In the genomic region with DNA sequence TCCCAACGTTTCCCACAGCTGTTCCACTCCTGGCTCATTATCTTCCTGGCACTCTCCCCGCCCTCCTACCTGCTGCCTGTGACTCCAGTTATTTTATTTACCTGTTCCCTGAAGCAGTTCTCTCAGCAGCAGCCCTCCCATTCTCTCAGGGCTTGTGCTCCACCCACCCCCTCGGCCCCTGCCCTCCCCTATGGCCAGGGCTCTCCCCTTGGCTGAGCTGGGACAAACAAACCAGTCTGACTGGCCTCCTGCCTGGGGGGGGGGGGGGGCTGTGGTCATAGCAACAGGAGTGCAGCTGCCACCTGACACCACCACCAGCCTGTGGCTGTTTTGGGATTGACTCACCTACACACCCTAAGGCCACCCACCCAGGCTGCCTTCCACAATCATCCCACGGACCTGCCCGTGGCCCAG, we compare ENCODE assay signal across 10 mouse cellular contexts. TPM values are rescaled to one million over a fixed set of nuclear protein-coding genes. Genes with fewer than 3 reads are reported as not detected.
A peak's percentile ranks its signal among the peaks of the same experiment; 100 is the strongest.
DNase-seq lines count a peak whose midpoint lies in the region; ATAC-seq and TF ChIP-seq lines count a peak whose summit lies in the region.
"Had no signal": no experiment of that assay in that cellular context is flagged by ENCODE, and none has a peak within 500 bp of the region (broad histone marks: within the 10 kb centered on the region; RNA-seq: fewer than 3 reads in every experiment).

No protein-coding gene starts in this region.

- no peak overlapping the region for H3K4me3 ChIP-seq in liver, embryonic 12.5 days
- H3K4me3 ChIP-seq in liver, embryonic 11.5 days (ENCODE audit: low read depth, low read length): no peak overlapping the region
- no peak overlapping the region for H3K4me3 ChIP-seq in myocyte
- H3K4me3 ChIP-seq: erythroblast, embryonic 14.5 days had no signal

- H3ac ChIP-seq in myocyte (ENCODE audit: control insufficient read depth, insufficient read length): no peak overlapping the region

- peaks cover 60% of the 10 kb centered on the region for H3K27me3 ChIP-seq in liver, embryonic 12.5 days (replicated peaks)
- peaks cover 20% of the 10 kb centered on the region for H3K27me3 ChIP-seq in liver, embryonic 11.5 days (replicated peaks; ENCODE audit: control insufficient read depth, insufficient read depth, low read length)
- H3K27me3 ChIP-seq in myocyte (ENCODE audit: control insufficient read depth, insufficient read depth, insufficient read length): no peaks in the 10 kb centered on the region

- WGBS in liver, embryonic 12.5 days (ENCODE audit: insufficient replicate concordance): 29% methylated on average over 5 of the region's 5 CpGs
- WGBS in liver, embryonic 11.5 days: 35% methylated on average over 5 of the region's 5 CpGs
- WGBS in large intestine, adult 2 months: 6% methylated on average over 5 of the region's 5 CpGs

- H3K79me2 ChIP-seq in myocyte (ENCODE audit: control insufficient read depth, insufficient read depth): no peaks in the 10 kb centered on the region

- DNase-seq in liver, embryonic 11.5 days (ENCODE audit: low spot score): no peak
- DNase-seq in fibroblast of lung, adult 2 months (ENCODE audit: low read depth): peak; percentile 23
- peak; percentile 35 for DNase-seq in large intestine, adult 2 months (ENCODE audit: low read depth, low spot score)
- DNase-seq in spleen, postnatal 4 days (ENCODE audit: low spot score in 2 of 2): no peak
- no peak for DNase-seq in T-cell, adult 2 months (ENCODE audit: low spot score)
- DNase-seq in adrenal gland, postnatal 25 days: no peak
- DNase-seq: heart, postnatal 10 days had no signal

- TF ChIP-seq POLR2A in myocyte (IDR thresholded peaks at IDR 0.05; ENCODE audit: insufficient read length, low read depth): no peak

- peaks cover 18% of the 10 kb centered on the region for H3K4me1 ChIP-seq in liver, embryonic 12.5 days
- H3K4me1 ChIP-seq in liver, embryonic 11.5 days (replicated peaks; ENCODE audit: control insufficient read depth, insufficient read depth, low read length): peaks cover 4% of the 10 kb centered on the region; the same call in 1 of the 2 replicates

- H3K4me2 ChIP-seq in liver, embryonic 12.5 days: no peak overlapping the region
- H3K4me2 ChIP-seq in liver, embryonic 11.5 days: no peak overlapping the region
- H3K4me2 ChIP-seq in myocyte (ENCODE audit: low read depth): peak overlapping the region; percentile 69

- no peaks in the 10 kb centered on the region for H3K9me3 ChIP-seq in liver, embryonic 12.5 days (replicated peaks)
- H3K9me3 ChIP-seq in liver, embryonic 11.5 days (ENCODE audit: control insufficient read depth, low read length): no peaks in the 10 kb centered on the region

- H3K36me3 ChIP-seq in liver, embryonic 12.5 days: no peaks in the 10 kb centered on the region
- no peaks in the 10 kb centered on the region for H3K36me3 ChIP-seq in liver, embryonic 11.5 days (ENCODE audit: control insufficient read depth, insufficient read depth, low read length)
- H3K36me3 ChIP-seq in myocyte (ENCODE audit: control insufficient read depth, insufficient read depth): no peaks in the 10 kb centered on the region

- H3K9ac ChIP-seq in liver, embryonic 12.5 days: no peak overlapping the region
- H3K9ac ChIP-seq in liver, embryonic 11.5 days (ENCODE audit: low read depth, low read length): no peak overlapping the region

- ATAC-seq in liver, embryonic 12.5 days: peak; percentile 30; the same call in 1 of the 2 replicates
- no peak for ATAC-seq in liver, embryonic 11.5 days (replicated peaks; ENCODE audit: low FRiP score)

- H3K27ac ChIP-seq in liver, embryonic 12.5 days: no peak overlapping the region
- no peak overlapping the region for H3K27ac ChIP-seq in liver, embryonic 11.5 days (ENCODE audit: low read depth, low read length)

TF ChIP-seq in myocyte, 11 proteins besides CTCF, POLR2A, EP300 and RAD21:
- TF ChIP-seq POLR2AphosphoS2 (IDR thresholded peaks at IDR 0.05; ENCODE audit: insufficient read length, low read depth) (no peak), MYOG (IDR thresholded peaks at IDR 0.05; ENCODE audit: control insufficient read depth in 1 of 3, insufficient read depth in 1 of 3, insufficient read length in 2 of 3, low read depth in 2 of 3) (peak in 2 of 3 experiments; percentile 31 to 86), MYOD1 (IDR thresholded peaks at IDR 0.05; ENCODE audit: control insufficient read depth in 1 of 3, insufficient read length in 2 of 3, low read depth in 2 of 3) (peak in 2 of 3 experiments; percentile 32 to 84), E2F4 (IDR thresholded peaks at IDR 0.05; ENCODE audit: insufficient read depth) (no peak)

RNA-seq across cellular contexts. Expression of gene Sptbn2, which starts 8.4 kb away (rescaled TPM):
- polyA plus RNA-seq in liver, embryonic 12.5 days (2016; fragmentation: Nextera tagmentation; extraction: Ambion mirVana): 0.14 and 0.30 TPM in 2 replicates
- 0.75 and 0.97 TPM in 2 replicates for polyA plus RNA-seq in liver, embryonic 11.5 days (2014; fragmentation: Nextera tagmentation; extraction: Ambion mirVana)
- polyA plus RNA-seq in large intestine, adult 2 months (2012; rRNA removed): 0.12 and 0.15 TPM in 2 replicates
- polyA plus RNA-seq in myocyte (2012; fragmentation: generic; extraction: Trizol): 0.56 TPM
- total RNA-seq in adrenal gland, postnatal 25 days (2021): 0.73 and 1.00 TPM in 2 replicates
- polyA plus RNA-seq: erythroblast, embryonic 14.5 days had no signal

RNA-seq across cellular contexts. Expression of gene Gm960, which starts 20.9 kb away (rescaled TPM):
- polyA plus RNA-seq in liver, embryonic 12.5 days (2016; fragmentation: Nextera tagmentation; extraction: Ambion mirVana): 0.43 and 1.1 TPM in 2 replicates
- 0.82 and 2.0 TPM in 2 replicates for polyA plus RNA-seq in liver, embryonic 11.5 days (2014; fragmentation: Nextera tagmentation; extraction: Ambion mirVana)
- polyA plus RNA-seq in large intestine, adult 2 months (2012; rRNA removed): 0.29 TPM in 1 of 2 replicates, not detected in the other
- polyA plus RNA-seq in myocyte (2012; fragmentation: generic; extraction: Trizol): 0.90 TPM
- 1.7 TPM in 1 of 2 replicates, not detected in the other for total RNA-seq in adrenal gland, postnatal 25 days (2021)
- total RNA-seq: heart, postnatal 10 days had no signal

RNA-seq across cellular contexts. Expression of gene Rbm4b, which starts 36.9 kb away (rescaled TPM):
- polyA plus RNA-seq in liver, embryonic 12.5 days (2016; fragmentation: Nextera tagmentation; extraction: Ambion mirVana): 22.7 and 24.0 TPM in 2 replicates
- 36.0 and 44.0 TPM in 2 replicates for polyA plus RNA-seq in liver, embryonic 11.5 days (2014; fragmentation: Nextera tagmentation; extraction: Ambion mirVana)
- polyA plus RNA-seq in large intestine, adult 2 months (2012; rRNA removed): 3.6 and 4.6 TPM in 2 replicates
- polyA plus RNA-seq in myocyte (2012; fragmentation: generic; extraction: Trizol): 4.8 TPM
- total RNA-seq in adrenal gland, postnatal 25 days (2021): 16.8 and 17.5 TPM in 2 replicates

Comparison
In these comparisons a context has a peak if more than half of its experiments do, and no peak if none do; other contexts are left out.
1. DNase-seq: peak in fibroblast of lung, adult 2 months (single experiment) and large intestine, adult 2 months (single experiment); none in liver, embryonic 11.5 days (single experiment), spleen, postnatal 4 days (0 of 2), T-cell, adult 2 months (single experiment) and adrenal gland, postnatal 25 days (single experiment).